Mouse (Mus musculus) regulatory T cell (primary cell): ENCODE measurements at regions not wholly inside any gene's neighbourhood (a gene's known extent, or its start where the extent isn't known, plus 50 kb on each side); places are given as distances from the start of the nearest gene placed in this dataset.
"Not testable (repeated sequence)": the region's sequence is repeated elsewhere in the genome, so short reads cannot be mapped to it uniquely, and the experiment has no call there.

ENCODE experiments used
- in situ Hi-C: fragments of 300-600 bp; cut with MboI, MseI; formaldehyde crosslinking; loops from one replicate; pipeline ENCODE4 v1.15.1; 2025; ENCODE audit warnings: high pct_unique_total_duplicates

GRCm38 (mm10) chr13:35598003-35598402, 61.6 kb upstream of the Cdyl start:
- in situ Hi-C loops: no loop called here

- in situ Hi-C loops: no loop called here
These were observed 58.0 kb upstream of the Cdyl start for GRCm38 (mm10) chr13:35601560-35602135.

GRCm38 (mm10) chr13:35603080-35603479, 56.6 kb upstream of the Cdyl start:
- in situ Hi-C loops: no loop called here

GRCm38 (mm10) chr13:35604061-35604460, 55.6 kb upstream of the Cdyl start:
- in situ Hi-C loops: no loop called here

- in situ Hi-C loops: no loop called here
These were observed 54.9 kb upstream of the Cdyl start for GRCm38 (mm10) chr13:35604765-35605164.

GRCm38 (mm10) chr13:35606857-35607561, 52.6 kb upstream of the Cdyl start:
- in situ Hi-C loops: not testable (repeated sequence)

- in situ Hi-C loops: no loop called here
These were observed 51.9 kb upstream of the Cdyl start for GRCm38 (mm10) chr13:35607710-35608109.
